Mouse (Mus musculus) forebrain, embryonic 11.5 days (tissue): ENCODE measurements around the gene Mboat2. TPM values are rescaled to one million over a fixed set of nuclear protein-coding genes. Genes with fewer than 3 reads are reported as not detected.

Source experiments
- ATAC-seq: fragments of 200-750 bp; cut with Nextera tagmentation; replicated peaks from 2 replicates; pipeline ENCODE4 v1.8.0; 2017; ENCODE audit warnings: moderate TSS enrichment; ENCODE audit not compliant: low FRiP score
- DNase-seq: peaks from one replicate; pipeline ENCODE4 v3.0.0-alpha.2; 2017; ENCODE audit warnings: low spot score
- H3K27ac ChIP-seq: fragments of 300-500 bp; sonication (generic); 2 replicates; pipeline ENCODE4 v1.5.1; 2014; ENCODE audit warnings: low read depth, low read length
- H3K27me3 ChIP-seq: fragments of 300-500 bp; sonication (generic); 2 replicates; pipeline ENCODE4 v1.6.1; 2014; ENCODE audit warnings: mild to moderate bottlenecking, low read length, mixed read lengths; ENCODE audit not compliant: control insufficient read depth, insufficient read depth
- H3K36me3 ChIP-seq: fragments of 300-500 bp; sonication (generic); 2 replicates; pipeline ENCODE4 v1.6.1; 2014; ENCODE audit warnings: mild to moderate bottlenecking, low read length, moderate library complexity, mixed read lengths; ENCODE audit not compliant: control insufficient read depth, insufficient read depth
- H3K4me1 ChIP-seq: fragments of 300-500 bp; sonication (generic); replicated peaks from 2 replicates; pipeline ENCODE4 v1.6.1; 2014; ENCODE audit warnings: low read length, mixed read lengths; ENCODE audit not compliant: control insufficient read depth, insufficient read depth
- H3K4me2 ChIP-seq: fragments of 300-500 bp; sonication (generic); 2 replicates; pipeline ENCODE4 v1.6.1; 2014; ENCODE audit warnings: low read depth, mild to moderate bottlenecking, low read length, moderate library complexity, mixed read lengths; ENCODE audit not compliant: severe bottlenecking
- H3K4me3 ChIP-seq: fragments of 300-500 bp; sonication (generic); 2 replicates; pipeline ENCODE4 v1.5.1; 2014; ENCODE audit warnings: low read depth, low read length
- H3K9ac ChIP-seq: fragments of 300-500 bp; sonication (generic); 2 replicates; pipeline ENCODE4 v1.6.1; 2014; ENCODE audit warnings: low read length
- H3K9me3 ChIP-seq: fragments of 300-500 bp; sonication (generic); 2 replicates; pipeline ENCODE4 v1.6.1; 2016; ENCODE audit warnings: low read length, mixed read lengths; ENCODE audit not compliant: control insufficient read depth
- WGBS: fragments of 180-500 bp; shearing (Covaris S2); extraction: QIAGEN DNeasy Blood & Tissue Kit; methylation state at CpG from one replicate; pipeline ENCODE4 v1.1.7; 2014; 5-methylcytosine and 5-hydroxymethylcytosine counted together
- polyA plus RNA-seq: library from polyadenylated mRNA; unstranded; fragments of >200 nt; fragmentation: Nextera tagmentation; extraction: Ambion mirVana; gene quantifications from 2 replicates; pipeline ENCODE4 v1.2.1, GENCODE M21; 2014

The Mboat2 gene
- polyA plus RNA-seq, 1 experiment from 2014 or later, result 55.7 TPM

DNA sequence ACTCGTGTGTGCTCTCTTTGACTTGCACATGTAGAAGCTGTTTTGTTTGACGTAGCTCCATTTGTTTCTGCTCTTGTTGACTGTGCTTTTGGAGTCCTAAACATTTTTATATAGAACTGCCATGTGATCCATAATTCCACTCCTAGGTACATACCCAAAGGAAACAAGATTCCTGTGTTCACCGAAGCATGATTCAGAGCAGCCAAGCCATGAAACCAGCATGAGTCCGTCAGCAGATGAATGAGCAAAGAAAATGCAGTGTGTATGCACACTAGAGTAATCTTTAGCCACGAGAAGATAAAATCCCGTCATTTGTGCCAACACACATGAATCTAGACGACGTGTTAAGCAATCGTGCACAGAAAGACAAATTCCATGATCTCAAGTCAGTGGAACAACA lies 67.5 kb downstream of the Mboat2 start:
- no peaks in the 10 kb centered on the region for H3K36me3 ChIP-seq
- ATAC-seq (no peak), DNase-seq (no peak)
- no peaks in the 10 kb centered on the region for H3K9me3 ChIP-seq
- no peak overlapping the region for H3K4me3 ChIP-seq
- no peak overlapping the region for H3K9ac ChIP-seq
- 79% methylated on average over 9 of the region's 9 CpGs for WGBS
- H3K27me3 ChIP-seq, result no peaks in the 10 kb centered on the region
- H3K4me2 ChIP-seq, result no peak overlapping the region
- H3K27ac ChIP-seq, result no peak overlapping the region
- peaks cover 7% of the 10 kb centered on the region; the same call in 1 of the 2 replicates for H3K4me1 ChIP-seq

DNA sequence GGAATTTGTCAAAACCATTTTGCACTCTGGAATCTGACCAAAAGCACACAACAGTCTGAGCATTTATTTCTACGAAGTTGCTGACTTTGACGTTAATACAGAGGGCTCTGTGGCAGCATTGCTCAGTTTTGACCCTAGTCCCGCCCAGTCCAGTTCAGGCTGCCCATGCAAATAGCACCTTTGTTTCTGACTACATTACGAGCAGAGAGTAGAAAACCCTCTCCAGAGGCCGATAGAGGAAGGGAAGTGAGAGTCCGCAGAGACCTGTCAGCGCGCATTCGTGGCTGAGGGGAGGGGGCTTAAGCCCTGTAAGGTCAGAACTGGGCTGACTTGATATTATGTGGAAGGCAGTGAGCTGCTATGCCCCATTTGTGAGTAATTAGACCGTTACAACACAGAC lies 69.0 kb downstream of the Mboat2 start:
- Histone ChIP-seq H3K9me3 (no peaks in the 10 kb centered on the region), H3K4me1 (0 out of 2 replicates have a peak, but pooled peaks cover 2% of the 10 kb centered on the region), H3K36me3 (no peaks in the 10 kb centered on the region), H3K4me2 (no peak overlapping the region), H3K4me3 (no peak overlapping the region), H3K27ac (no peak overlapping the region), H3K27me3 (no peaks in the 10 kb centered on the region), H3K9ac (no peak overlapping the region)
- ATAC-seq, result no peak
- DNase-seq, result no peak
- 92% methylated on average over 10 of the region's 10 CpGs for WGBS

GRCm38 (mm10) chr12:24902736-24903135 lies 72.1 kb downstream of the Mboat2 start:
- Histone ChIP-seq H3K4me1 (no peaks in the 10 kb centered on the region; the same call in 1 of the 2 replicates), H3K36me3 (no peaks in the 10 kb centered on the region), H3K27me3 (no peaks in the 10 kb centered on the region), H3K4me2 (no peak overlapping the region), H3K9me3 (no peaks in the 10 kb centered on the region), H3K4me3 (no peak overlapping the region), H3K27ac (no peak overlapping the region), H3K9ac (no peak overlapping the region)
- no peak for DNase-seq
- WGBS, result 94% methylated on average over 5 of the region's 5 CpGs
- no peak for ATAC-seq

DNA sequence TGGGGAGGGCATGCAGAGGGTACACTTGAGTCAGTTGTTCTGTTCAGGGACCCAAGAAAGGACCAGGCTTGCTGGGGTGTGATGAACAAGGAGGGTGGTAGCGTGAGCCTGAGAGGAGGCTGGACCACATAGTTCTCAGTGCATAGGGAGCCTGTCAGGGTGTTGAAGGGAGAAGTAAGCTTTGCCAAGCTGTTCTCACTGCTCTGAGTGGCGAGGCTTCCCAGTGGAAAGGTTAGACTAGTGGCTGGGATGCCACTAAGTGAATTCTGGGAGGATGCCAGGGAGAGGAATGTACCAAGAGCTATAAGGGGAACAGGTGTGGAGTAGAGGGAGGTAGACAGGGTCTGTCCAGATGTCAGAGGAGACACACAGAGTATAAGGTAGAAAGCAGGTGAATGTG lies 77.2 kb downstream of the Mboat2 start:
- H3K9me3 ChIP-seq, result no peaks in the 10 kb centered on the region
- no peak overlapping the region for H3K9ac ChIP-seq
- DNase-seq, result no peak
- H3K4me3 ChIP-seq, result no peak overlapping the region
- H3K36me3 ChIP-seq, result no peaks in the 10 kb centered on the region; the same call in 1 of the 2 replicates
- no peaks in the 10 kb centered on the region for H3K27me3 ChIP-seq
- H3K27ac ChIP-seq, result no peak overlapping the region
- no peak overlapping the region for H3K4me2 ChIP-seq
- H3K4me1 ChIP-seq, result no peaks in the 10 kb centered on the region; the same call in 1 of the 2 replicates
- ATAC-seq, result no peak
- 89% methylated on average over 2 of the region's 2 CpGs for WGBS

GRCm38 (mm10) chr12:24909679-24910078 lies 79.0 kb downstream of the Mboat2 start:
- DNase-seq (no peak), ATAC-seq (no peak)
- Histone ChIP-seq H3K4me2 (no peak overlapping the region), H3K27ac (no peak overlapping the region), H3K4me1 (no peaks in the 10 kb centered on the region; the same call in 1 of the 2 replicates), H3K9ac (no peak overlapping the region), H3K4me3 (no peak overlapping the region), H3K36me3 (no peaks in the 10 kb centered on the region; the same call in 1 of the 2 replicates), H3K9me3 (no peaks in the 10 kb centered on the region), H3K27me3 (no peaks in the 10 kb centered on the region)
- 96% methylated on average over 7 of the region's 7 CpGs for WGBS

- ATAC-seq, result no peak
Measured at GRCm38 (mm10) chr12:24912174-24912573, 81.5 kb downstream of the Mboat2 start.

DNA sequence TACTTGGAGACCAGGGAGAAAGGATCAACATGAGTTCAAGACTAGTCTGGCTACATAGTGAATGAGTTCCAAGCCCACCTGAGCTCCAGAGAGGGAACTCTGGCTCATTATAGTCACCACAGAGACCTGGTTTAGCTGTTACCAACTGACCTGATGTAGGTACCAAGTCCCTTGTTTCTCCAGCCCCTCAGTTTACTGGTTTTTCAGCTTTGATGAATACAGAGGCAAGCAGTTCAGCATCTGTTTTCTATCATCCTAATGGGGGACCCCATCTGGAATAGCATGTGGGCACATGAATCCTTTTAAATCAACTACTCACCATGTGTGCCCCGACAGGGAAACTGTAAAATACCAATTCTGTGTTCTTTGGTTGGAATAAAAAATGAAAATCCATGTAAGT lies 82.2 kb downstream of the Mboat2 start:
- H3K4me2 ChIP-seq, result no peak overlapping the region
- no peak overlapping the region for H3K9ac ChIP-seq
- 85% methylated on average over 1 of the region's 1 CpGs for WGBS
- no peaks in the 10 kb centered on the region for H3K4me1 ChIP-seq
- DNase-seq (no peak), ATAC-seq (no peak)
- H3K27ac ChIP-seq, result no peak overlapping the region
- no peaks in the 10 kb centered on the region for H3K27me3 ChIP-seq
- H3K36me3 ChIP-seq, result no peaks in the 10 kb centered on the region; the same call in 1 of the 2 replicates
- H3K9me3 ChIP-seq, result no peaks in the 10 kb centered on the region
- no peak overlapping the region for H3K4me3 ChIP-seq

More at GRCm38 (mm10) chr12:24912174-24912573, 81.5 kb downstream of the Mboat2 start:
- Histone ChIP-seq H3K9ac (no peak overlapping the region), H3K4me2 (no peak overlapping the region), H3K27me3 (no peaks in the 10 kb centered on the region), H3K9me3 (no peaks in the 10 kb centered on the region), H3K4me1 (no peaks in the 10 kb centered on the region), H3K36me3 (no peaks in the 10 kb centered on the region; the same call in 1 of the 2 replicates), H3K27ac (no peak overlapping the region), H3K4me3 (no peak overlapping the region)
- DNase-seq, result no peak
- WGBS, result 76% methylated on average over 6 of the region's 6 CpGs

- H3K4me1 ChIP-seq, result no peaks in the 10 kb centered on the region
- no peaks in the 10 kb centered on the region for H3K27me3 ChIP-seq
- no peak overlapping the region for H3K4me2 ChIP-seq
- H3K9ac ChIP-seq, result no peak overlapping the region
- H3K36me3 ChIP-seq, result no peaks in the 10 kb centered on the region
- no peak overlapping the region for H3K27ac ChIP-seq
- DNase-seq, result no peak
- no peak for ATAC-seq
- no peaks in the 10 kb centered on the region for H3K9me3 ChIP-seq
- WGBS, result 85% methylated on average over 12 of the region's 12 CpGs
- H3K4me3 ChIP-seq, result no peak overlapping the region
Measured at GRCm38 (mm10) chr12:24918575-24919262, 88.0 kb downstream of the Mboat2 start.

DNA sequence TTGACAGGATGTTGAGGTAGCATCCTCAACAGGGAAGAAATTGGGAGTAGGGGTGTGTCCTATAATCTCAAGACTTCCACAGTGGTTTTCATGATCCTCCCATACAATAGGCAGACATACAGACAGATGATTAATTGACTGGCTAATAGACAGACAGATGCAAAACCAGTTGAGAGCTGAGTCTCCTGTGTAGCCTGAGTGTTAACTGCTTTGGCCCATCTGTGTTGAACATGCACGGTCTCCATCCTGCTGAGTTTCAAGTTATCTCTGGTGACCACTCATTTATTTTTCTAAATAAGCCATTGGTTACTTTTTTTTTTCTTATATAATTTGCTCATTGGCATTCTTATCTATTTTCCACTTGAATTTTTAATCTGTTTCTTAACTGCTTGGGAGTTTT lies 90.2 kb downstream of the Mboat2 start:
- WGBS, result 97% methylated on average over 1 of the region's 1 CpGs
- no peaks in the 10 kb centered on the region for H3K9me3 ChIP-seq
- H3K4me2 ChIP-seq, result no peak overlapping the region
- H3K36me3 ChIP-seq, result no peaks in the 10 kb centered on the region
- no peaks in the 10 kb centered on the region for H3K4me1 ChIP-seq
- no peaks in the 10 kb centered on the region for H3K27me3 ChIP-seq
- no peak overlapping the region for H3K4me3 ChIP-seq
- no peak for ATAC-seq
- no peak for DNase-seq
- no peak overlapping the region for H3K27ac ChIP-seq
- no peak overlapping the region for H3K9ac ChIP-seq
